Mouse (Mus musculus) liver, postnatal 0 days (tissue): ENCODE measurements at regions not wholly inside any gene's neighbourhood (a gene's known extent, or its start where the extent isn't known, plus 50 kb on each side); places are given as distances from the start of the nearest gene placed in this dataset.

Source experiments
- CTCF ChIP-seq: sonication (generic); IDR thresholded peaks from 2 replicates; pipeline ENCODE4 v1.5.1; 2016; ENCODE audit warnings: antibody characterized with exemption, low read depth
- EP300 ChIP-seq: IDR thresholded peaks from 2 replicates; pipeline ENCODE4 v1.6.1; 2016; ENCODE audit warnings: antibody characterized with exemption, low read depth, mild to moderate bottlenecking

GRCm38 (mm10) chr3:141014262-141014547 is 197.9 kb downstream of the Pdha2 start:
- TF ChIP-seq CTCF (no peak), EP300 (no peak)
